Mouse (Mus musculus) erythroid progenitor cell, adult 5-6 weeks (primary cell): Measurements from ENCODE around the gene Prelid3b. TPM values are rescaled to one million over a fixed set of nuclear protein-coding genes. Genes with fewer than 3 reads are reported as not detected.

Source experiments
- ATAC-seq: replicated peaks from 2 replicates; pipeline ENCODE4 v1.8.0; 2016; ENCODE audit warnings: moderate number of reproducible peaks, mild to moderate bottlenecking, moderate TSS enrichment, inconsistent platforms; ENCODE audit not compliant: poor library complexity, low FRiP score, severe bottlenecking
- total RNA-seq, 2 experiments: library from RNA; stranded (forward) in 1 of 2; stranded (reverse) in 1 of 2; fragments of 150-400 nt in 1 of 2; fragments of 186-747, 209-891 nt in 1 of 2; gene quantifications; 2 replicates each; pipeline versions ENCODE4 v1.2.3 to v1.2.4; 2015 to 2017; ENCODE audit warnings: low replicate concordance in 2 of 2

The Prelid3b gene
- total RNA-seq, 2 experiments from 2014 or later: 43.6 to 86.8 TPM

GRCm38 (mm10) chr2:174434943-174435342 lies 37.9 kb downstream of the Prelid3b start:
- ATAC-seq: no peak

GRCm38 (mm10) chr2:174428996-174429591 lies 43.8 kb downstream of the Prelid3b start:
- no peak for ATAC-seq

GRCm38 (mm10) chr2:174428076-174428835 lies 44.6 kb downstream of the Prelid3b start:
- no peak for ATAC-seq

GRCm38 (mm10) chr2:174426856-174427255 lies 46.0 kb downstream of the Prelid3b start:
- no peak for ATAC-seq

- no peak for ATAC-seq
Measured at GRCm38 (mm10) chr2:174424301-174425085, 48.4 kb downstream of the Prelid3b start.

- no peak for ATAC-seq
Measured at GRCm38 (mm10) chr2:174421107-174421506, 51.8 kb downstream of the Prelid3b start.

- peak; percentile 88 for ATAC-seq
Measured at GRCm38 (mm10) chr2:174415731-174416310, 57.1 kb downstream of the Prelid3b start, which contains the start of gene Nelfcd. Gene Nelfcd, plus strand, starts transcription at chr2:174415804.

Other genes starting within 250 kb of the Prelid3b start
- 338 and 377 TPM in 2 replicates for gene Gnas, start 188.8 kb downstream of the Prelid3b start, total RNA-seq (2015; ENCODE audit: low replicate concordance)
- gene Gnas, start 188.8 kb downstream of the Prelid3b start, total RNA-seq (2017; ENCODE audit: low replicate concordance): 196 and 201 TPM in 2 replicates
- not detected in 2 replicates for gene Gm20721, start 126.4 kb downstream of the Prelid3b start, total RNA-seq (2015; ENCODE audit: low replicate concordance)
- gene Gm20721, start 126.4 kb downstream of the Prelid3b start, total RNA-seq (2017; ENCODE audit: low replicate concordance): 0.61 and 11.9 TPM in 2 replicates
- 88.0 and 149 TPM in 2 replicates for gene Nelfcd, start 57.3 kb downstream of the Prelid3b start, total RNA-seq (2015; ENCODE audit: low replicate concordance)
- gene Nelfcd, start 57.3 kb downstream of the Prelid3b start, total RNA-seq (2017; ENCODE audit: low replicate concordance): 77.8 and 90.2 TPM in 2 replicates
- gene Ctsz, start 34.0 kb downstream of the Prelid3b start, total RNA-seq (2015; ENCODE audit: low replicate concordance): 43.2 TPM in 2 replicates
- gene Ctsz, start 34.0 kb downstream of the Prelid3b start, total RNA-seq (2017; ENCODE audit: low replicate concordance): 33.8 and 34.8 TPM in 2 replicates
- 5.4 TPM in 1 of 2 replicates, not detected in the other for gene Tubb1, start 22.4 kb downstream of the Prelid3b start, total RNA-seq (2015; ENCODE audit: low replicate concordance)
- gene Tubb1, start 22.4 kb downstream of the Prelid3b start, total RNA-seq (2017; ENCODE audit: low replicate concordance): 2.0 and 2.3 TPM in 2 replicates
- gene Atp5e, start 9.0 kb downstream of the Prelid3b start, total RNA-seq (2015; ENCODE audit: low replicate concordance): 201 and 204 TPM in 2 replicates
- gene Atp5e, start 9.0 kb downstream of the Prelid3b start, total RNA-seq (2017; ENCODE audit: low replicate concordance): 130 and 183 TPM in 2 replicates
- gene Zfp831, start 170.5 kb upstream of the Prelid3b start, total RNA-seq (2015; ENCODE audit: low replicate concordance): 0.84 and 1.4 TPM in 2 replicates
- 1.0 and 1.2 TPM in 2 replicates for gene Zfp831, start 170.5 kb upstream of the Prelid3b start, total RNA-seq (2017; ENCODE audit: low replicate concordance)